Mouse (Mus musculus) kidney, postnatal 36 days (tissue): ENCODE results near the gene Rabl6.
A peak's percentile ranks its signal among the peaks of the same experiment; 100 is the strongest.

Experiments
- DNase-seq, 2 experiments: peaks; one replicate each; pipeline ENCODE4 v3.0.0; 2021 to 2022; ENCODE audit warnings: mixed read lengths in 2 of 2

The Rabl6 gene

DNA sequence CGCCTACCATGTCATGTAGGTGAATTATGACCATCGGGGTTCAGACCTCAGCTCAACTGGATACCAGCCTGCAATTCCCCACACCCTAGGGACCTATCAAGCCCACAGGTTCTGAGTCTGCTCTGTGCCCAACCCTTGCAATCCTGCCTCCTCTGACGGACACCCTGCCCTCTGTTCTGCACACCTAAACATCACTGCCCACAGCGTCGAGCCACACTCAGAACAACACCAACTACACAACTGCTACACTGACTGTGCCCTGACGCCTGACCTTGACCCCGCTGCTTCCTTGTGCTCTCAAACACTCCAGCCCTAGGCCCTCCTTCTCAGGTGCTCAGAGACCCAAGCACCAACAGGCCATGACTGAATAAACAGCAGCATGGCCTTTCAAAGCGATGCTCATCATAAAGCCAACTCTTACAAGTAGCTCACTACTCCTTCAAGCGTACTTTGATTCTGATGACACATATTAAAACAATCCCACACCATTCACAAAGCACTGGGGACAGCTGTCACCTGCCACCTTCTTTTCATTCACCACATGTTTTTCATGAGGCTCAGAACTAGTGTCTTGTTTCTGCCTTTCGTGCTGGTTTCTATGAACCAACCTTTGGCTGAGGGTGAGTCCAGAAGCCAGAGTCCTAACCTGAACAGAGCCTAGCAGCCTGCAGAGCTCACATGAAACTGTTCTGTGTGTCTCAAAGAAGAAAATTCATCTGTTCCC lies 66.5 kb downstream of the Rabl6 start:
- DNase-seq: peak in 1 of 2 experiments; percentile 26

DNA sequence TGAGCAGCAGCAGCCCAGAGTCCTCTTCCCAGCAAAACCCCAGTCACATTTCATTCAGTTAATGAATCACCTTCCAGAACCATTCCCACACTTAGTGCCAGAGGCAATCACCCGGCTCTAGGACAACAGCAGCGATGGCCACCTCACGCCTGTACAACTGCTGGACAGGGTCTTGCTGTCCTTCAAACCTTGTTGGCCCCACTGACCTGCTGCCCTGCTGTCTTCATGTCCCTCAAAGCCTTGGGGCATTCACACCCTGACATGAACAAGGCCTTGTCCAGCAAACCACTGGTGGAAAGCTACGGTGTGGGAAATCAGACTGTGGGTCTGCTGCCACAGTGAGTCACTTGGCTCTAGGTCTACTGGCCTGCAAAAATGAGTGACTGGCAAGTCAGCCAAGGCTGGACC lies 67.8 kb downstream of the Rabl6 start:
- peak; percentile 61 to 65 for DNase-seq

DNA sequence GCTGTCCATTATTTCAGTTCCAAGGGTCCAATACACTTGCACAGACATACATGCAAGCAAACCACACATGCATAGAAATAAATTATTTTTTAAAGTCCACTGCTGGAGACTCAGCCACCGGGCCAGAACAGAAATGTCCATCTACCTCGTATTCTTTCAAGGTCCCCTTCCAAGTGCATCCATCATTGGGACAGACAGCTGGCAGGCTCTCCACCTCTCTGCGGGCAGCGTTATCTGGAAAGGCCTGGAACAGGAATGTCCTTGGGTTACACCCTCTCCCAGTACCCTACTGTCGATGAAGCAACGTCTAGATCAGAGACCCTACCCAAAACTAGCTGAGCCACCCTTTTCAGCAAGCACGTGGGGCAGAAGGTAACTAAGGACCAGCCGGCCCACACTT lies 71.8 kb downstream of the Rabl6 start:
- DNase-seq: no peak

DNA sequence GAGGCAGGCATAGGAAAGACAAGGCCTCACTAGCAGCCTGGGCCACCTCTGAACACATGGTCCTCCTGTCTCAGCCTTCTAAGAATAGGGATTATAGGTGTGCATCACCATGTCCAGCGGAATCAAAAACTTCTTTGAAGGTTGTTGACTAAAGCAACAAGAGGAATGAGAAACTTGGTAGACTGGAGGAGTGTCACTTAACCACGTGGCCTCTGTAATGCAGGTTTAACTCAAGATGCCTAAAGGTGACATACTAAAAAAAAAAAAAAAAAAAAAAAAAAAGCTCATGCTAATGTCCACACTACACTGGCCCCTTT lies 73.5 kb downstream of the Rabl6 start:
- DNase-seq: no peak

DNA sequence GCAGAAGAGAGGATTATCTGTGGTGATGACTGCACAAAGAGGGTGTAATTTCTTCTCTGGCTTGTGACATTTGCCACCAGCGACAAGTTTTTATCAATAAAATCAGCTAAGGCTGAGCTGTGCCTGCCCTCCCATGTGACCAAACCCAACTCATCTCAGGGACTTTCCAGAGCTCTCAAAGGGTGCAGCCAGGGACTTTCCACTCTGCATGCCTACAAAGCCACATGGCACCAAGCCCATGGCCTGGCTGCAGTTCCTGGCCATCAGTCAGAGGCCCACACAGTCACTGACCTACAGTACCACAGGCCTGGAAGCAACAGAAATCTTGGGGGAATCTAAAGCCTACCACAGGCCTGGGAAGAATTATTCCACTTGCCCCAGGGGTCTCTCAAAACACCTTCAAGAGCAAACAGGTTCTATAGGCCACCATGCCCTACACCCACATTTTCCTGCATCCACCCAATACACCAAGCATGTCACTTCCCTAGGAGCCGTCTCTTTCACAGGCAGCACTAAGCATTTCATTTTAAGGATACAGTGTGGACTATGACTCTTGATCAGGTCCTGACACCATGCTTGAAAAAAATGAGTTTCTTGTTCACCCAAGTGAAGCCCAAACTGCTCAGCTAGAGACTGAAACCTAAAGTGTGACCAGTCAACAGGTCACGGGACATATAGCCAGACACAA lies 74.0 kb downstream of the Rabl6 start:
- peak; percentile 85 to 88 for DNase-seq

DNA sequence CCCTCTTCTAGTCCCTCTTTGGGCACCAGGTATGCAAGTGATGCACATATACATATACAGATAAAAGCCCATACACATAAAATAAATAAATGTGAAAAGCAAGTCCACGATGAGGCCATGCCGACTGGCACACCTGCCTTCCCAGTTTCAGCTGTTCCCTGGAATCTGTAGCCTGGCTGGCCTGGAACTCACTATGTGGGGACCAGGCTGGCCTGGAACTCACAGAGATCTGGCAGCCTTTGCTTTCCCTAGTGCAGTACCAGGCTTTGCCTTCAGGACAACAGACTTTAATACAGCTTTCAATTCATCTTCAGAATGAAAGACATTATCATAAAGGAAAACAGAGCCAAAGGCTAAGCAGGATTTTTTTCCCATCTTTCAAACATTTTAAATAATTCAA lies 74.6 kb downstream of the Rabl6 start:
- no peak for DNase-seq
